Mouse (Mus musculus) ES-Bruce4 (cell line): ENCODE data around the gene Crygc.

ENCODE experiments used
- CTCF ChIP-seq: IDR thresholded peaks from one replicate; pipeline ENCODE4 v1.8.1; 2011; ENCODE audit warnings: low read depth, low read length
- EP300 ChIP-seq: IDR thresholded peaks from 2 replicates; pipeline ENCODE4 v1.6.1; 2011; ENCODE audit warnings: low read depth, low read length; ENCODE audit not compliant: insufficient read depth
- POLR2A ChIP-seq: IDR thresholded peaks from one replicate; pipeline ENCODE4 v1.8.1; 2011; ENCODE audit warnings: low read length; ENCODE audit not compliant: insufficient read depth

- TF ChIP-seq CTCF, result peak; percentile 75
- no peak for TF ChIP-seq EP300
- TF ChIP-seq POLR2A, result no peak
Measured at GRCm38 (mm10) chr1:65112031-65112806, 38.7 kb upstream of the Crygc start.
